Mouse (Mus musculus) MEL (cell line): Measurements from ENCODE around the gene Zfyve26. TPM values are rescaled to one million over a fixed set of nuclear protein-coding genes. Genes with fewer than 3 reads are reported as not detected.

Source experiments
- DNase-seq: peaks from one replicate; pipeline ENCODE4 v3.0.0; 2011; ENCODE audit warnings: low read depth, low spot score
- H3K27ac ChIP-seq: 2 replicates; pipeline ENCODE4 v1.5.1; 2012; ENCODE audit warnings: low read depth, mild to moderate bottlenecking, control low read depth, low read length, moderate library complexity; ENCODE audit not compliant: control insufficient read depth
- H3K27me3 ChIP-seq, 2 experiments: fragments of 150-350 bp in 1 of 2; sonication (generic) in 1 of 2; 2 replicates each; pipeline ENCODE4 v1.6.1; 2012; ENCODE audit warnings: low read length in 2 of 2, mild to moderate bottlenecking in 2 of 2, improper control_type of control experiment in 1 of 2, moderate library complexity in 1 of 2; ENCODE audit not compliant: insufficient read depth in 2 of 2, control insufficient read depth in 1 of 2
- H3K36me3 ChIP-seq, 2 experiments: 2 replicates each; pipeline ENCODE4 v1.6.1; 2012 to 2014; ENCODE audit warnings: low read length in 2 of 2, improper control_type of control experiment in 1 of 2, inconsistent platforms in 1 of 2, mild to moderate bottlenecking in 1 of 2; ENCODE audit not compliant: insufficient read depth in 2 of 2, control insufficient read depth in 1 of 2
- H3K4me1 ChIP-seq, 2 experiments: fragments of 150-350 bp in 1 of 2; sonication (generic) in 1 of 2; 2 replicates each; pipeline ENCODE4 v1.6.1; 2012; ENCODE audit warnings: low read length in 2 of 2, improper control_type of control experiment in 1 of 2, mild to moderate bottlenecking in 1 of 2; ENCODE audit not compliant: insufficient read depth in 2 of 2, control insufficient read depth in 1 of 2
- H3K4me3 ChIP-seq, 2 experiments: fragments of 150-350 bp in 1 of 2; sonication (generic) in 1 of 2; 2 replicates each; pipeline ENCODE4 v1.5.1; 2012; ENCODE audit warnings: low read depth in 2 of 2, low read length in 2 of 2, mild to moderate bottlenecking in 2 of 2, moderate library complexity in 2 of 2, control low read depth in 1 of 2, improper control_type of control experiment in 1 of 2; ENCODE audit not compliant: control insufficient read depth in 1 of 2, insufficient read depth in 1 of 2
- H3K79me2 ChIP-seq: 2 replicates; pipeline ENCODE4 v1.6.1; 2012; ENCODE audit warnings: mild to moderate bottlenecking, low read length, moderate library complexity; ENCODE audit not compliant: control insufficient read depth, poor library complexity, insufficient read depth
- H3K9ac ChIP-seq: 2 replicates; pipeline ENCODE4 v1.6.1; 2012; ENCODE audit warnings: low read depth, mild to moderate bottlenecking, control low read depth, low read length, moderate library complexity; ENCODE audit not compliant: control insufficient read depth, poor library complexity, severe bottlenecking
- H3K9me3 ChIP-seq: fragments of 150-350 bp; sonication (generic); replicated peaks from 2 replicates; pipeline ENCODE4 v1.6.1; 2012; ENCODE audit warnings: mild to moderate bottlenecking, low read length, improper control_type of control experiment, moderate library complexity; ENCODE audit not compliant: insufficient read depth
- BHLHE40 ChIP-seq: IDR thresholded peaks from 2 replicates; pipeline ENCODE4 v1.6.1; 2012; ENCODE audit warnings: low read depth, mild to moderate bottlenecking, inconsistent platforms, low read length, improper control_type of control experiment, borderline replicate concordance
- ELF1 ChIP-seq: IDR thresholded peaks from 2 replicates; pipeline ENCODE4 v1.6.1; 2014; ENCODE audit warnings: low read depth, mild to moderate bottlenecking, inconsistent platforms, low read length, improper control_type of control experiment, moderate library complexity
- EP300 ChIP-seq, 2 experiments: IDR thresholded peaks; 2 replicates each; pipeline ENCODE4 v1.6.1; 2011; ENCODE audit warnings: improper control_type of control experiment in 2 of 2, low read length in 2 of 2, low read depth in 1 of 2, mild to moderate bottlenecking in 1 of 2
- ETS1 ChIP-seq: IDR thresholded peaks from 2 replicates; pipeline ENCODE4 v1.6.1; 2012; ENCODE audit warnings: low read depth, mild to moderate bottlenecking, inconsistent platforms, low read length, improper control_type of control experiment, moderate library complexity
- HCFC1 ChIP-seq: IDR thresholded peaks from 2 replicates; pipeline ENCODE4 v1.6.1; 2012; ENCODE audit warnings: low read depth, mild to moderate bottlenecking, inconsistent platforms, low read length, improper control_type of control experiment, moderate library complexity
- JUND ChIP-seq: IDR thresholded peaks from 2 replicates; pipeline ENCODE4 v1.6.1; 2011; ENCODE audit warnings: low read depth, mild to moderate bottlenecking, improper control_type of control experiment, low read length
- KAT2A ChIP-seq: conservative IDR thresholded peaks from 2 replicates; pipeline ENCODE4 v1.6.1; 2012; ENCODE audit warnings: low read depth, low read length, improper control_type of control experiment, inconsistent platforms
- MAX ChIP-seq: IDR thresholded peaks from 2 replicates; pipeline ENCODE4 v1.6.1; 2011; ENCODE audit warnings: low read length, improper control_type of control experiment
- MAZ ChIP-seq: IDR thresholded peaks from 2 replicates; pipeline ENCODE4 v1.6.1; 2012; ENCODE audit warnings: low read depth, mild to moderate bottlenecking, inconsistent platforms, low read length, improper control_type of control experiment
- MXI1 ChIP-seq: IDR thresholded peaks from 2 replicates; pipeline ENCODE4 v1.6.1; 2011; ENCODE audit warnings: mild to moderate bottlenecking, low read depth, low read length, improper control_type of control experiment
- MYC ChIP-seq: IDR thresholded peaks from 2 replicates; pipeline ENCODE4 v1.6.1; 2011; ENCODE audit warnings: low read depth, mild to moderate bottlenecking, low read length, improper control_type of control experiment, moderate library complexity
- NELFE ChIP-seq: IDR thresholded peaks from 2 replicates; pipeline ENCODE4 v1.6.1; 2011; ENCODE audit warnings: low read depth, low read length, improper control_type of control experiment
- POLR2A ChIP-seq, 2 experiments: IDR thresholded peaks; 2 replicates each; pipeline ENCODE4 v1.6.1; 2011 to 2012; ENCODE audit warnings: low read length in 2 of 2, mild to moderate bottlenecking in 2 of 2, control low read depth in 1 of 2, improper control_type of control experiment in 1 of 2, low read depth in 1 of 2, moderate library complexity in 1 of 2; ENCODE audit not compliant: control insufficient read depth in 1 of 2, insufficient read depth in 1 of 2, poor library complexity in 1 of 2
- SIN3A ChIP-seq: IDR thresholded peaks from 2 replicates; pipeline ENCODE4 v1.6.1; 2012; ENCODE audit warnings: low read length, improper control_type of control experiment, inconsistent platforms
- SMC3 ChIP-seq: IDR thresholded peaks from 2 replicates; pipeline ENCODE4 v1.6.1; 2011; ENCODE audit warnings: low read depth, low read length, improper control_type of control experiment
- TBP ChIP-seq: IDR thresholded peaks from 2 replicates; pipeline ENCODE4 v1.8.0; 2011; ENCODE audit warnings: low read depth, low read length, improper control_type of control experiment
- TCF12 ChIP-seq: IDR thresholded peaks from 2 replicates; pipeline ENCODE4 v1.6.1; 2014; ENCODE audit warnings: low read depth, mild to moderate bottlenecking, inconsistent platforms, low read length, improper control_type of control experiment, moderate library complexity
- USF1 ChIP-seq: IDR thresholded peaks from 2 replicates; pipeline ENCODE4 v1.6.1; 2014; ENCODE audit warnings: low read depth, mild to moderate bottlenecking, inconsistent platforms, low read length, improper control_type of control experiment, moderate library complexity
- USF2 ChIP-seq, 2 experiments: IDR thresholded peaks; 2 replicates each; pipeline ENCODE4 v1.6.1; 2011 to 2012; ENCODE audit warnings: improper control_type of control experiment in 2 of 2, low read length in 2 of 2, borderline replicate concordance in 1 of 2, inconsistent platforms in 1 of 2, low read depth in 1 of 2, mild to moderate bottlenecking in 1 of 2; ENCODE audit not compliant: insufficient read depth in 1 of 2
- polyA plus RNA-seq, 2 experiments: library from polyadenylated mRNA; stranded (reverse) in 1 of 2; unstranded in 1 of 2; fragments of >175 nt in 1 of 2; fragments of >200 nt in 1 of 2; gene quantifications; 2 replicates each; pipeline versions ENCODE4 v1.2.1 to v1.2.4; 2012; ENCODE audit warnings: low replicate concordance in 2 of 2, low read depth in 1 of 2; ENCODE audit not compliant: insufficient read length in 2 of 2, insufficient read depth in 1 of 2, missing spikeins in 1 of 2
- total RNA-seq: library from RNA; depleted of rRNA; stranded (reverse); fragments of 300-350 nt; gene quantifications from 2 replicates; pipeline ENCODE4 v1.2.3, GENCODE M21; 2012; rRNA removed

The Zfyve26 gene
- total RNA-seq (7.2 and 9.2 TPM in 2 replicates), polyA plus RNA-seq (100 to 1,000 TPM in 1 of 2 experiments, 10 to 100 TPM in 1; 16.2 to 110 TPM)

- peak within 1 kb of the TSS; percentile 68 for H3K9ac ChIP-seq
- H3K27me3 ChIP-seq = no peaks in the 10 kb centered on the region
- peak within 1 kb of the TSS; percentile 68 for H3K27ac ChIP-seq
- no peaks in the 10 kb centered on the region; the same call in 1 of the 2 replicates for H3K79me2 ChIP-seq
- DNase-seq = peak; percentile 98
- TF ChIP-seq SIN3A = peak; percentile 99
- TF ChIP-seq KAT2A = no peak; the same call in 1 of the 2 replicates
- peak; percentile 91 for TF ChIP-seq BHLHE40
- TF ChIP-seq MAX = peak; percentile 96
- peak; percentile 86 for TF ChIP-seq HCFC1
- TF ChIP-seq TBP = peak; percentile 78
- TF ChIP-seq MXI1 = peak; percentile 89
- 0 out of 2 replicates have a peak, but pooled peaks have one; percentile 6 for TF ChIP-seq MAZ
- peak; percentile 78 to 89 for TF ChIP-seq POLR2A (IDR thresholded peaks at IDR 0.05; ENCODE audit: control insufficient read depth in 1 of 2, insufficient read depth in 1 of 2, low read depth in 1 of 2, low read length in 2 of 2, poor library complexity in 1 of 2)
- TF ChIP-seq ELF1 = peak; percentile 40; the same call in 1 of the 2 replicates
- TF ChIP-seq USF2 (IDR thresholded peaks at IDR 0.05; ENCODE audit: borderline replicate concordance in 1 of 2, insufficient read depth in 1 of 2, low read depth in 1 of 2, low read length in 2 of 2) = peak; percentile 85 to 97
- TF ChIP-seq JUND = no peak
- TF ChIP-seq MYC = peak; percentile 14; the same call in 1 of the 2 replicates
- no peak for TF ChIP-seq SMC3
- peak; percentile 98 for TF ChIP-seq USF1
- TF ChIP-seq ETS1 = peak; percentile 61
- peak; percentile 56 for TF ChIP-seq NELFE
- no peak for TF ChIP-seq EP300 (IDR thresholded peaks at IDR 0.05; ENCODE audit: low read depth in 1 of 2, low read length in 2 of 2)
- TF ChIP-seq TCF12 = peak; percentile 57; the same call in 1 of the 2 replicates
- peaks cover 0 to 7% of the 10 kb centered on the region in 2 experiments; a peak in 2 of 4 replicates for H3K4me1 ChIP-seq
- no peaks in the 10 kb centered on the region for H3K9me3 ChIP-seq
- H3K4me3 ChIP-seq = peak within 1 kb of the TSS; percentile 72 to 81
- H3K36me3 ChIP-seq = peaks cover 0 to 10% of the 10 kb centered on the region in 2 experiments; a peak in 2 of 4 replicates
Observed at GRCm38 (mm10) chr12:79296126-79296816, at the start of gene Zfyve26. TSS of gene Zfyve26 (minus strand) at chr12:79296304.
